Comparison of ENCODE assay signal across 17 mouse cellular contexts in genomic region chr17:50954313-50954712, GRCm38 (mm10).
DNase-seq lines count a peak whose midpoint lies in the region; TF ChIP-seq lines count a peak whose summit lies in the region.
"Had no signal": no experiment of that assay in that cellular context is flagged by ENCODE, and none has a peak within 500 bp of the region (broad histone marks: within the 10 kb centered on the region; RNA-seq: fewer than 3 reads in every experiment).

No protein-coding gene starts in this region.

- intact Hi-C loops in left cerebral cortex, adult 2 months (cut with DNase I): no loop called here
- intact Hi-C loops in left cerebral cortex, postnatal 14 days (cut with DNase I): no loop called here

- no peaks in the 10 kb centered on the region; the same call in 1 of the 2 replicates for H3K4me1 ChIP-seq in cortical plate, adult 2 months (ENCODE audit: control insufficient read depth, insufficient read depth, low read length)
- H3K4me1 ChIP-seq: embryonic facial prominence, embryonic 13.5 days; heart, embryonic 12.5 days; hindbrain, embryonic 10.5 days had no signal

- no peak for DNase-seq in left cerebral cortex, adult 2 months (ENCODE audit: extremely low spot score in 1 of 2, low spot score in 2 of 2)
- DNase-seq in left cerebral cortex, postnatal 14 days (ENCODE audit: low spot score in 2 of 2): no peak
- peak; percentile 21 to 32 for DNase-seq in right cerebral cortex, postnatal 10 days (ENCODE audit: low spot score in 2 of 2)
- DNase-seq in right cerebral cortex, adult 2 months (ENCODE audit: low spot score in 2 of 2): no peak
- DNase-seq in liver: no peak
- no peak for DNase-seq in gastrocnemius, postnatal 4 days (ENCODE audit: low spot score in 2 of 2)
- DNase-seq: adrenal gland, adult 2 months; adrenal gland, postnatal 25 days; cerebellum, adult 11-12 months; cerebellum, adult 9-10 months; cerebellum, postnatal 25 days; gastrocnemius, postnatal 14 days had no signal

- no peak for TF ChIP-seq CTCF in left cerebral cortex, adult 2 months (IDR thresholded peaks at IDR 0.05)
- no peak for TF ChIP-seq CTCF in cortical plate, adult 2 months (IDR thresholded peaks at IDR 0.05; ENCODE audit: extremely low read depth, insufficient read depth, low read length)

- TF ChIP-seq POLR2A in cortical plate, adult 2 months (IDR thresholded peaks at IDR 0.05; ENCODE audit: extremely low read depth, insufficient read depth, low read length): no peak

- 0 out of 2 replicates have a peak overlapping the region, but pooled peaks have one; percentile 17 for H3K27ac ChIP-seq in left cerebral cortex, adult 2 months
- H3K27ac ChIP-seq in cortical plate, adult 2 months (ENCODE audit: insufficient read depth, low read length): no peak overlapping the region
- H3K27ac ChIP-seq: embryonic facial prominence, embryonic 13.5 days; hindbrain, embryonic 10.5 days; hindbrain, embryonic 14.5 days had no signal

- H3K4me3 ChIP-seq in left cerebral cortex, adult 2 months: no peak overlapping the region
- H3K4me3 ChIP-seq in cortical plate, adult 2 months (ENCODE audit: insufficient read depth, low read length): peak overlapping the region; percentile 6; the same call in 1 of the 2 replicates
- H3K4me3 ChIP-seq: embryonic facial prominence, embryonic 13.5 days; heart, embryonic 12.5 days; hindbrain, embryonic 10.5 days had no signal

Comparison
In these comparisons a context has a peak if more than half of its experiments do, and no peak if none do; other contexts are left out.
1. DNase-seq: peak in right cerebral cortex, postnatal 10 days (2 of 2); none in left cerebral cortex, adult 2 months (0 of 2), left cerebral cortex, postnatal 14 days (0 of 2), right cerebral cortex, adult 2 months (0 of 2), liver (single experiment) and gastrocnemius, postnatal 4 days (0 of 2).